Mouse (Mus musculus): ENCODE data around the gene Uaca.

Gene Uaca

DNA sequence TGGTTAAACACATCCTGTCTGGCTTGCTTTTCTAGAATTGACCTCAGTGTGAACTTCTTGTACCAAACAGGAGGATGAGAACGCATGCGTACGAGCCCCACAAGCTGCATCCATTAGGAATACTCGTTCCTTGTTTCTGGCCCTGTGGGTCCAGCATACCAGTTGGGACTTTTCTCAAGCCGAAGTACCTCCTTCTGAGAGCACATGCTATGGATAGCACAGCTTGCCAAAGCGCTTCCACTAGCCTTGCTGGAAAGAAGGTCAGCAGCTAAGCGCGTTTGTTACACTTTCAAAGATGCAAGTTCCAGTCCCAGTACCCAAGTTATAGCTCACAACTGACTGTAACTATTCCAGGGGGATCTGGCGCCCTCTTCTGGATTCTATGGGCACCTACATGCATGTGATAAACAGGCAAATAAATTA, 93.1 kb downstream of the Uaca start:
- DNase-seq: no peak

DNA sequence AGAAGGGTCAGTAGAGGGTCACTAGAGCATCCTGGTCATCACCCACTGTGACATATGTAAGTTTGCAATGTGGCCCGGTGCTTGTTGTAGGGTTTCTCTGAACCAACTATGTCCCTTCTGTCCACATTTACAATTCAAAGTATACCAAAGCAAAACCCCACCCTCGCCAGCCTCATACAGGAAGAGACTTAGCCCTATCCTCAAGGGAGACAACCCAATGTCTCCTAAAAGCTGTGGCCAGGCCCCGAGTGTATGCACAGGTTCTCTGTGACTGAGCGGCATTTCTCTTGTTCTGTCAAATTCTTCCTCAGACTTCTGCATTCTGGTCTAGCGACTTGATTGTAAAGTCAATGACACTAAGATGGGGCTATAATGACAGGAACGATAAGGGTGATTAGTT, 99.2 kb downstream of the Uaca start:
- DNase-seq: no peak

DNA sequence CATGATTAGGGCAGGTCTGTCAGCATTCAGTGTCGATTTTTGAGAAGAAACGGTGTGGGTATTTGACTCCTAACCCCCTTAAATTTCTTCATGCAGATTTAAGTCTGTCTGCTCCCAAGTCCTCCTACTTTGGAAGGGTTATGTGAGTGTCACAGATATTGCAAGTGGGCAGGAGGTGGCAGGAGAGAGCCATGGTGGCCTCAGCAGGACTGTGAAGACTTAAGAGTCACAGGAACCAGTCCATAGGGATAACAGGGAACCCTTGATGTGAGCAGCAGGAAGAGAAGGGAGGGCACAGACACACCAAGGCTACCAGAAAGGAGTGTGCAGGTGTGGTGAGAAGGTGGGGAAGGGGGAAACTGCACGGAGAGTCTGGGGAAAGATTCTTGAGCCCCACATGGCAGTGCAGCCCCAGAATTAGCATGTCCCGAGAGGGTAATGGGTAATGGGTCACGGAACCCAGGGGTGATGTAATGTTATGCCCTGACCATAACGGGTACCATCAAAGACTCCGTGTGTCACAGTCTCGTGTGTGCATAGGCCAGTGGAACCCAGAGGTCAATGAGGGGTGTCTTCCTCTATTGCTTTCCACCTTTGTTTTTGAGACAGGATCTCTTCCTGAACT, 101.3 kb downstream of the Uaca start:
- DNase-seq: peak; percentile 80 to 81

DNA sequence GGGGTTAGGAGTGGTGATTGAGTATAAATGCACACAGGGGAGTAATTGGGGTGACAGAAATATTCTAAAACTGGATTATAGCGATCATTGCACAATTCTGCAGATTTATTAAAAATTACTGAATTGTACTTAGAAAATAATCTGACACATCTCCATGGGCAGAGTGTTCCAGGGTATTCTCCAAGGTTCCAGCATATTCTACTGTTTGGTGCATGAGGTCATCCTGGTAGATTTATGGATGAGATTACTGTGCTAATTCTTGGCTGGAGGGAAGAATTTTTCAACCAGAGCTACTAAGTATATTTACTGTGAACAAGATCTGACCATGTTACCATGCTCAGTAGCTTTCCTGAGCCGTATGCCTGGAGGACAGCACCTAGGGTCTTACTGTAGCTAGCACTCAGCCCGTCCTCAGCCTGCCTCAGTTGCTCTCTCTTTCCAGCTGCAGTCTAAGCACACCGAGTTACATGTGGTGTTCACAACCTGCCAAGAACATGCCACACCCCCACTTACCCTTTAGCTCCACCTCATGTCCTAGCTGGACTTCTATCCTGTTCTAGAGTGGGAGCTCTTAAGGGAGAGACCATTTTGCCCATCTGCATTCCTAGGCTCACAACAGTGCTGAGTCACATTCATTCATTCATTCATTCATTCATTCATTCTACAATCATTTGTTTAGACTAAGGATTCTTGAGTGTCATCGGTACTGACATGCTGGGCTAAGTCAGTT, 104.1 kb downstream of the Uaca start:
- no peak for DNase-seq

DNA sequence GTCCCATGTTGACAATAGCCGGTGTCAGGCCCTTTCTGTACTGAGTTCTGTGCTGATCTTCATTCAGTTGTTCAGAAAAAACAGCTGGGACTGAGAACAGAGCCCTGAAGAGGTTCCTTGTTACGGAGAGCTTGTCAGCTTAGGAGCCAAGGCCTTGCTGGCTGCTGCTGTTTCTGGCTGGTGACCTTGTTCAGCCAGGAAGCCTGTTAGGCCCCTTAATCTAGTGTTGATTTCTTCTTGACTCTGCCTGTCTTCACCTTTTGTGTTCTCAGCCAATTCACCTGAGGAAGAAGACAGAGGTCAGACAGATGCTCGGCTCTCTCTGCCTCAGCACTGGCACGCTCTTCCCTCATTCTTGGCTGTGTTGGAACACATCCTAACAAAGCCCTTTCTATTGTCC, 104.9 kb downstream of the Uaca start:
- no peak for DNase-seq

DNA sequence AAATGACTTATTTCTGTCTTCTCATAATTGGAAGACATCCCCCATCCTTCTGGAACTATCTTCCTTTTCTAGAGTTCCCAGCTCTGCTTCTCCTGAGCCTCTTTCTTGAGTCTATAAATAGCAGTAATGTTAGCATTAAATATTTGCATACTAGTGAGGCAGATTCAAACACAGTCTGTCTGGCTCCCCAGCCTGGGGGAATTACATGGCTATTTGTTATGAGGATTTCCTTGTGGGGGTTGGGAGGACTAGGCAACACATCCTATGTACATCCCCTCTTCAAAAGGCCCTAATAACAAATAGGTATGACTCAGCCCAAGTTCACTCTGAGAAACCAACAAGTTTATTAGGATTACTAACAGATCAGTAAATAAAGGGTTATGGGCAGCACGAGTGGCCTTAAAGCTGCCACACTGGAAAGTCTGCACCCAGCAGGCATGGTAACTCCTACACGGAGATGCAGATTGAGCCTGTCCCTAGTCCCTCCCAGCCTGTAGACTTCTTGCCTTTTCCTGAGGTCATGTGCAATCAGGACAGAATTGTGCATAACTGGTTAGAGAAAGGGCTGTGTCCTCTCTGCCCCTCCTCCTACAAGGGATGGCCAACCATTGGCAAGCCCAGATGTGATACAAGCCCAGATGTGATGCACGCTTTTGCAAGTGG, 105.6 kb downstream of the Uaca start:
- no peak for DNase-seq

DNA sequence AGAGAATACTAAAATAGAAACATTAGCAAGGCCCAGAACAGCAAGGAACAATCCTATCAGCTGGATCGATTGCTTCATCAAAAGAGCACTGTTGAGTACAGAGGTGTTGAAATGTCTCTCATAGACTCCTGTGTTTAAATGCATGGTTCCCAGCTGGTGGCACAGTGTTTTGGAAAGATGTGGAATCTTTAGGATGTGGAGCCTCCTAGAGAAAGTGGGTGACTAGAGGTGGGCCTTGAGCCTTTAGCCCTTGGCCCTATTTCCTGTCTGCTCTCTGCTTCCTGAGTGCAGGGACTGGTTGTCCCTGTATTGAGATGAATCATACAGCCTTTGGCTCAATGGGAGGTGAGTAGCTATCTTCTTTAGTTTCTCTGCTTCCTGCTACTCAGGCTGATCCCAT, 117.9 kb downstream of the Uaca start:
- DNase-seq: no peak

DNA sequence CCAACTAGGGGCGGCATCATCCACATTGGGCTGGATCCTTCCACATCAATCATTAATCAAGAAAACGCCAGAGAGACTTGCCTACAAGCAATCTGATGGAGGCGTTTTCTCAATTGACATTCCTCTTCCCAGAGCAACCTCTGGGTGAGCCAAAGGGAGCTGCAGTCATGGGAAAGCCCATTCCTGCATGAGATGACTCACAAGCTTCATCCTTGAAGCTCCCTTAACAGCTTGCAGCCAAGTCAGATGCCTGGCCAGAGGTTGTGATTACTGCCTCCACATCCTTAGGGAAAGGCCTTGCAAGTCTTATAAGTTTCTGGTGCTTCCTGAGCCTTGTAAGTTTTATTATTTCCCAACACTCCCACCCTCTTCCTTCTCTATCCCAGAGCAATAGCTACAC, 119.3 kb downstream of the Uaca start:
- DNase-seq: no peak

DNA sequence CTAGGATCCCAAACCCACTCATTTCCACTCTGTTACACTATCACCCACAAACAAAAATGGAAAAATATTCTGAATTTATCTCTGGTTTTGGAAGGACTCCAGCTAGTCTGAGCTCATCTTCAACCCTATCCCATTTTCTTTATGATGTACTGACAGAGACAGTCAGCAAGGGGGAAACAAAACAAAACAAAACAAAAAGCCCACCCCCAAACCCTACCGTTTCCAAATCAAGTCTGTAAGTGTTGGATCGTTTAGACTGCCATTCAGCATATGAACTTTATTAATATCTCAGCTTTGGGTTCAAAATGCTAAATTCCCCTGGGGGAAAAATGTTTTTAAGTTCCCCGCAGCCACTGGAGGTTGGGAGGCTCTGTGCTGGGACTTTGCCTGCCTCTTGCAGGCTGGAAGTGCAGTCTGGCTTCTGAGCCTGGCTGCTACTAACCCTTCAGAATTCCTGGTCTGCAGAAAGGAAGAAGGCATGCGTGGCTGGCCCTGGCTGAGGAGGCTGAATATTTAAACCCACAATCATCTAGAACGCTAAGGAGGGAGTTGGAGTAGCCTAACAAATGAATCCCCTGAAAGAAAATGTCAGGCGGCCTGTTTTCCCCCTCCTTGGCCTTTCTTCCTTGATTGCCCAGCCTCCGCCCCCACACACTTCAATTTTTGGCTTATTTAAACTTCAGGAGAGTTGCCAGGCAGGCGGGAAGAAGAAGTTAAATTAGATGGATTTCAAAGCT, 125.8 kb downstream of the Uaca start:
- DNase-seq: no peak

DNA sequence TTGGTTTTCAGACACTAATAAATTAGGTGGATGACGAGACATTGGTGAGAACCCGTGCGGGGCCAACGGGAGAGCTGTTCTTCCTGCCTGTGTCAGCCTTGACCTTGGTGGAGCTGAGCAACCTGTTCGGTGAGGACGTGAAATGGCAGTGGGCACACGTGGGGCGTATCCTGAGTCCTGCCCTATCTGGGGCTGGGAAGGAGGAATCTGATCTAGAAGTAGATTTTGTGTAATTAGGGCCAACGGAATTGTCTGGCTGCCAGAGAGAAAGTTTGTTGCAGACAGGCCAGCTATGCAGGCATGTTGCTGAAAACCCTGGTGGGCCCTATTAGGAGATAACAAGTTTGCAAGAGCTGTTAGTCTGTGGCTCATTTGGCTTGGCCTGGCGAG, 126.3 kb downstream of the Uaca start:
- no peak for DNase-seq

DNA sequence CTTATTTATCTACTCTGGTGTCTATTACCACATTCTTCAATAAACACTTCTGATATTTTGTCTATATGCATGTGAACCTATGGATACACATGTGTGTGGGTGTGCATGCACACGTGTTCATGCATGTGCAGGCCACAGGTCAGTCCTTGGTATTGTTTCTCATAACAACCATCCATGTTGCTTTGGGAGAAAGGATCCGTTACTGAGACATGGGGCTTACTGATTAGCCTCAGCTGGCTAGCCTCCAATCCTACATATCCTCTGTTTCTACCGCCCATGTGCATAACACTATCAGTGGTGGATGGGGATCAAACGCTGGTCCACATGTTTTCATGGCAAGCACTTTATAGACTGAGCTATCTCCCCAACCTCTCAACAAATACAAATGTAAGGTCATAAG, 126.9 kb downstream of the Uaca start:
- no peak for DNase-seq

DNA sequence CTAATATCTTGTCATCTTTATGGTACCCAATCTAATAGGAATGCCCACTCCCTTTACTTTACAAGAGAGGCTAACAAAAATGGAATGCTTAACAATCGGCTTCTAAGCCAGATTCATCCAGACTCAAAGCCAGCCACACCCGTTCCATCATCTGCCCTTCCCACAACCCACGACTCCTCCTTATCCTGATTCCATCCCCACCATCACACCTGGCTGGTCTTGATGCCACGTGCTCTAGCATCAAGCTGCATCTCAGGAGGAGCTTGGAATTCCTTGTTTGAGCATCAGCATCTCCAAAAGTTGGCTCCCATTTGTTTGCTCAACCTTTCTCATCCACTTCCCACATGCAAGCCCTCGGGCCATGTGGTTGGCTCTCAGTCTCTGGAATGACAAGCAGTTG, 127.5 kb downstream of the Uaca start:
- no peak for DNase-seq

DNA sequence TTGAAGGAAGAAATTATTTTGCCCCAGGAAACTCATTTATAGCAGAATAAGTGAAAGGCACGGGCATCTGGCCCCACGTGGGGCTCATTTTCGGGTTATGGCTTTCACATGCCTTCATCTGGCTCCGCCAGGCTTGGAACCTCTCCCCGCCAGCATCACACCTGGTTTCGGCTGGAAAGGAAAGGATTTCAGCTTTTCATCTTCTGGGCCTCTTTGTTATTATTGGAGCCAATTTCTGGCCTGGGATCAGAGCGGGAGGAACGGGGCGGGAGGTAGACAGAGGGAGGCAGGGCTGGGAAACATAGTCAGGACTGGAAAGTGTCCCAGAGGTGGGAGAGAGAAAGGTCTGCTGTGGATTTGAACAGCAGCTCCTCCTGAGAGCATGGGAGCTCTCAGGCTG, 132.0 kb downstream of the Uaca start:
- peak in 1 of 2 experiments; percentile 19 for DNase-seq

DNA sequence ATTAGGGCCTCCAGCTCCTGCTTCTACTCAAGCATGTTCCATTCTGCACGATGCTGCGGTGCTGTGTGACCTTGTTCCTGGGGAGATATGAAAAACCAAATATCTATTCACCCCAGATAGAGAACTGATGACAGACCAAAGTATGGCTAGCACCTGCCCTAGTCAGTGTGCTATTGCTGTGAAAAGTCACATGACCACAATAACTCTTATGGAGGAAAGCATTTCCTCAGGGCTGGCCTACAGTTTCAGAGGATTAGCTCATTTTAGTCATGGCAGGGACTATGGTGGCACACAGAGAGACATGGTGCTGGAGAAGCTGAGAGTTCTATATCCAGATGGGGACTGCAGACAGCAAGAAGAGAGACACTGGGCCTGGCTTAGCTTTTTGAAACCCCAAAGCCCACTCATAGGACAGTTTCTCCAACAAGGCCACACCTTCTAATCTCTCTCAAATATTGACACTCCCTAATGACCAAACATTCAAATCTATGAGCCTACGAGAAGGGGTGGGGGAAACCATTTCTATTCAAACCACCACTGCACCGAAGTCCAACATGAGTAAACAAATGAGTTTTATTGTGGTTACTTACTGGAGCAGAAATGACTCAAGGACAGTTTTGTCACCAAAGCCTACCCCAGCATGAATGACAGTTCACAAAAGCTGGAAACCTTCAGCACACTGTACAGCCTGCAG, 135.1 kb downstream of the Uaca start:
- DNase-seq: no peak
